Mouse (Mus musculus) kidney, postnatal 10 days (tissue): Measurements from ENCODE around the gene Rccd1.
"Not testable (repeated sequence)": the region's sequence is repeated elsewhere in the genome, so short reads cannot be mapped to it uniquely, and the experiment has no call there.

Source experiments
- DNase-seq: peaks from one replicate; pipeline ENCODE4 v3.0.0; 2021; ENCODE audit warnings: mixed read lengths

Gene Rccd1

DNA sequence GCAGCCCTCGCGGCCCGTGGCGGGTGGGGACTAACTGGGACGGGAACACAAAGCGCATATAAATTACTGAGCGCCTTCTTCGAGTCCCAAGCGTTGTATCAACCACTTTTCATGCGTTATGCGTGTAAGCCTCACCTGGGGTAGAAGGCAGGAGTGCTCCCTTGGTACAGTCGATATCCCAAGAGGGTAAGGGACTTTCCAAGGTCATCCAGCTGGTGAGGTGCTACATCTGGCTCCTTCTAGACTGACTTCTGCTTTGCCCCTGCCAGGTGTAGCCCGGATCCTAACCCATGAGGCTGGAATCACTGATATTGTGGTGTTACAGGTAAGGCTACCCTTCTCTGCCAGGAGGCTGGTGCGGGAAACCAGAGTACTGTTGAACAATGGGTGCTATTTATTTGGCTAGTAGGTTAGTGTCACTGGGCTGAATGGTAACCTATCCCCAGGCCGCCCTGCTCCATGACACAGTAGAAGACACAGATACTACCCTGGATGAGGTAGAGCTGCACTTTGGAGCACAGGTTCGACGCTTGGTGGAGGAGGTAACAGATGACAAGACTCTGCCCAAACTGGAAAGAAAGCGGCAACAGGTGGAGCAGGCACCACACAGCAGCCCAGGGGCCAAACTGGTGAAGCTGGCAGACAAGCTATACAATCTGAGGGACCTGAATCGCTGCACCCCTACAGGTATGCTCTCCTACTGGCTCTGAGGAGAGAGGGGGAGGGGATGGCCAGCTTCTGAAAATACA, 19.2 kb upstream of the Rccd1 start:
- no peak for DNase-seq

DNA sequence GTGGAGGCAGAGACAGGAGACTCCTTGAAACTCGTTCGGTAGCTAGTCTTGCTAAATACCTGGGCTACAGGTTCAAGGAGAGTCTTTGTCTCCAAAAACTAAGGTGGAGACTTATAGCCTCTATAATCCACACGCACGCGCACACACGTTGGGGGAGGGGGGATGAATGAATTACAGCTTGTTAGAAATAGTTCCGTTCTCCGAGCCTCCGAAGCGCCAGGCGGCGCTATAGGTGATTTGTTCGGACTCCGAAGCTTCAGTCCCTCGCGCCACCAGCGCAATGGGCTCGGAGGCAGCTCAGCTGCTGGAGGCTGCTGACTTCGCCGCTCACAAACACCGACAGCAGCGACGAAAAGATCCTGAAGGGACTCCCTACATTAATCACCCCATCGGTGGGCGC, 18.6 kb upstream of the Rccd1 start, which contains the start of gene Hddc3:
Gene Hddc3 (plus strand): TSS at position 247 of the 400 bp plus-strand sequence.
- DNase-seq: peak; percentile 98

DNA sequence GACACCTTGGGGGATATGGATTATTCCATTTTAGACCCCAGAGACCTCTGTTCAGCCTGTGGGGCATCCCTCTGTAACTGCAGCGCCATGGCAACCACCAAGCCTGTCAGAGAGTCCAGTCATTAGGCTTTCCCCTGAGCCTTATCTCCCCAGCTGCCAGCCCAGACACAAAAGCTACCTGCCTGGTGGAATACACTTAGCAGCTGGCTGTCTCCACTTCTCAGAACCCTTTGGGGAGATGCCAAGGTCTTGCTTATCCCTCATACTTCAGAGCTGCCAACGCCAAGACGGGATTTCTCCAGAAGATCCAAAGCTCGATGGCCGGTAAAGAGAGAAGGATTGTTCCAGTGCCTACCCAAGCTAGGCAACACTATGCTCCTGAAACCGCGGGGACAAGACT, 17.5 kb upstream of the Rccd1 start:
- no peak for DNase-seq

DNA sequence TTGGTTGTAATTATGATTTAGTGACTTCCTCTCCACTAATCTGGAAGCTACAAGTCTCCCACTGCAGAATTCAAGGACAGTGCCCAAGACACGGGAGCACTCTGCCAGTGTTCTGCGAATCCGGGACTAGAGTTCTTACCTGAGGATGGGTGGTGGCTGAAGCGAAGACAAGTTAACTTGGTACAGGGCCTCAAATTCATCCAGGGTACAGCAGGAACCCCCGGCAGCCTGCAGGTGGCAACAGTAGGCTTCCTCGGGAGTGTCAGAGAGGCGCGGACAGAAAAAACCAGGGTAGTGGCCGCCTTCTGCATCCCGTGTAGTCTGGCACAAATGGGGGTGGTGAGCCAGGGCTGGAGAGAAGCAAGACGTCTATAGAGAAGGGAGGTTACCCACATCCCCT, 16.5 kb upstream of the Rccd1 start, which contains the start of gene Unc45a:
Gene Unc45a (minus strand): TSS at position 213 of the 400 bp plus-strand sequence.
- peak; percentile 82 for DNase-seq

DNA sequence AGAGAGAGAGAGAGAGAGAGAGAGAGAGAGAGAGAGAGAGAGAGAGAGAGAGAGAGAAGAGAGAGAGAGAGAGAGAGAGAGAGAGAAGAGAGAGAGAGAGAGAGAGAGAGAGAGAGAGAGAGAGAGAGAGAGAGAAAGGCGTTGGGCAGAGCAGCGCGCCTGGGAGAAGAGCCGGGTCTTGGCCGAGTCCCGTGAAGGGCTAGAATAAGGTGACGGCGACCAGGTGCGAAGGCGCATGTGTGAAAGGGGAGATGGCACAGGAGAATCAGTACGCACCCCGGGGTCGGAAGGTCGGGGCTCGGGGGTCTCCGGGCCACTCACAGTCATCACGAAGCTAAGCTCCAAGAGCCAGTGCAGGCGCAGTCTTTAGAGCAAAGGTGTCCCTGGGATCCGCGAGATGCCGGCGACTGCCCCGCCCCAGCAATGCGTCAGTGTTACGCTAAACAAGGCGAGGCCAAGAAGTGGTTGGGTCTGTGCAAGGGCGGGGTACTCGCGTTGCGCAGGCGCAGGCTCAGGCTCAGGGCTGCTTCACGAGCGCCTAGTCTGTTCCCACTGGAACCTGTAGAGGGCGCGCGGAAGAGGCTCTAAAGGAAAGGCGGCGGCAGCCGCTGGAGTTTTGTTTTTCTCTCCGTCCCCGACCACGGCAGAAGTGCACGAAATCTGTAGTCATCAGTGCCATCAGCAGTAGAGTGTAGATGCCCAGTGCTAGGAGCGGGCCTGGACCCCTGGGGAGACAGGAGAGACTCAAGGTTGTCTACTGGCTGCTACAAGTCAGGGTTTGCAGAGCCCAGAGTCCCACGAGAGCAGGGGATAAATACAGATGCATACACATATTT, 15.8 kb upstream of the Rccd1 start:
- DNase-seq: peak; percentile 99

DNA sequence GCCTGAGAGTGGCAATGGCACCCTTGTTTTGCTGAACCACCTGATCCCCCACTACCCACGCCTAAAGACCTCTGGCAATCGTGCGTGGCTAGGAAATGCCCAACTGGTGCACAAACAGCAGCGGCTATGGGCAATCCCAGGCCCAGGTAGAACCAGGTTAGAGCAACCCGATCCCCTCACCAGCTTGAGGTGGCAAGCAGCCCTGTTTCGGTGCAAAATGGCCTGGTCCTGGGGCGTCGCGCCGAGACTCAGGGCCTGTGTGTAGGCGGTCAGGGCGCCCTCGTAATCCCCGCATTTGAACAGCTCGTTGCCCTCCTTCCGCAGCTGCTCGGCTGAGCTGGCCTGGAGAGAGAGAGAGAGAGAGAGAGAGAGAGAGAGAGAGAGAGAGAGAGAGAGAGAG, 15.1 kb upstream of the Rccd1 start:
- DNase-seq: peak; percentile 58

DNA sequence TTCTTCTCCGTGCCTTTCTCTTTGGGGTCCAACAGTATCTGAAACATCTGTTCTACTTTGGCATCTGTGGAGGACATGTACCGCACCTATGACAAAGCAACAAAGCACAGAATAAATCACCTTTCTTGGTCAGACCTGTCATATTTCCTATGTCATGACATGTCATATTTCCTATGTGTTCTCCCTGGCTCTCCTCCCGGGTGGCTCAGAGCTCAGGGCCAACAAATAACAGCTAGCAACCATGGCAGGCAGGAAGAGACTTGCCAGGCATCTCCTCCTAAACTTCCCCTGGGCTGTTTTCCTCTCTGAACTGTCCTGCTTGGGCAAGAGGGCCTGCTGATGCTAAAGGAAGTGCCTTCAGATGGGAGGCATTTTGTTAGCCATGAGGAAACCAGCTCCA, 12.7 kb upstream of the Rccd1 start:
- DNase-seq: no peak

DNA sequence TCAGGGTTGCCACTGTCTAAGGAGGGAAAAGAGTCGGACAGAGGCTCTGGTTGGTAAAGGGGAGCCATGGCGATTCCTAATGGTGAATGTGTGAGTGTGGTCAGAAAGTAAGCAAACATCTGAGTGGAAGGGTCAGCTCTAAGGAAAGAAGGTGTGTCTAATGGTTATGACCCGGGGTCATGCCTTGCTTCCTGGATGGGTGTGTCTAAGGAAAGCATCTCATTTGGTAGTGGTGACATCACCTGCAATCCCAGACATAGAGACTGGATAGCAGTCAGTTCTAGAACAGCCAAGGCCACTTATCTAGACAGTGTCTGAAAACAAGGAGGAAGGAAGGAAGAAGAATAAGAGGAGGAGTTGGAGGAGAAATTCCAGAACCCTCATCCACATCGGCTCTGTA, 10.6 kb upstream of the Rccd1 start:
- DNase-seq: no peak

DNA sequence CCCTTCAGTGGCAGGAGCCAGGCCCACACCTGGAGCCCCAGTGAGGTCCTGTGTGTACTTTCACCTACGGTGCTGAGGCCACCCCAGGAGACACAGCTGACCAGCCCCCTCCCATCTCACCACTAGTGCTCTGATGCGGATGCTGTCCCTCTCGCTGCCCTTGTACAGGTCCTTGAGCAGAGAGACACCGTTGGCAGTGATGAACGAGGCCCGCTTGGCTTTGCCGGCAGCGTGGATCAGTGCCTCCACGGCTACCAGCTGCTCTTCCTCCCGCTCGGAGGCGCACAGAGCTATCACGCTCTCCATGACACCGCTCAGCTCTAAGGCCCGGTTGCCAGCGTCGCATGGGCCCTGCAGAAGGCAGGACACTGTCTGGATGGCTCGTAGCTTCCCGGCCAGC, 7.2 kb upstream of the Rccd1 start:
- DNase-seq: no peak

DNA sequence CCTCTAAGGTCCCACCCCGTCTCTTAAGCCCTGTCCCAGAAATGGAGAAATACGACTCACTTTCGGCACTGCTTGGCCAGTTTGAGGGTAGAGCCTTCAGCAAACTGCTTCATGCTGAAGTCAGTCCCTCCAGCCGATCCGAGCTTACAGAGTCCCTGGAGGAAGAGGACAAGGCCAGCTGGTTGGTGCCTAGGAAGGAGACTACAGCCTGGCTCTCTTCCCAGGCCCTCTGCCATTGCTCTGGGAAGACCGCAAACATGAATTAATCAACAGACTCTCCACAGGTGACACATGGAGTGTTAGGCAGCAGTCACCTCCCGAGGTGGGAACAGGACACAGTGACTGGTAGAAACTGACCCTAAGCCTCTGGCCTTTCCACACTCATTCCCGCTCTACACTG, 6.0 kb upstream of the Rccd1 start:
- DNase-seq: no peak

DNA sequence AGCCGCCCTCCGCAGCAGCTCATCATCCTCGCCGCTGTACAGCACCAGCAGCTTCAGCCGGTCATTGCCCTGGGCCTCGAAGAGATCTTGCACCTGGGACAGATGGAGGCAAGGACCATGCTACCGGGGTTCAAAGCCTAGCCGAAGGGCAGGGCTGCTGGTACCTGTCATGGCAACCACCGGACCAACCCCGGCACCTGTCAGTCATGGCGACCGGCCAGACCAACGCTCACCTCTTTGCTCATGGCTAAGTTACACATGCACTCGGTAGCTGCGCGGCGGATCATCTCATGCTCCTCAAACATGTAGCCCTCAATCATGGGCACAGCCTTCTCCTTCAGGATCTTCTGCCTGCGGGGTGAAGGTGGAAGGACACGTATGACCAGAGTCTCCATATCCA, 1.8 kb upstream of the Rccd1 start:
- DNase-seq: no peak

DNA sequence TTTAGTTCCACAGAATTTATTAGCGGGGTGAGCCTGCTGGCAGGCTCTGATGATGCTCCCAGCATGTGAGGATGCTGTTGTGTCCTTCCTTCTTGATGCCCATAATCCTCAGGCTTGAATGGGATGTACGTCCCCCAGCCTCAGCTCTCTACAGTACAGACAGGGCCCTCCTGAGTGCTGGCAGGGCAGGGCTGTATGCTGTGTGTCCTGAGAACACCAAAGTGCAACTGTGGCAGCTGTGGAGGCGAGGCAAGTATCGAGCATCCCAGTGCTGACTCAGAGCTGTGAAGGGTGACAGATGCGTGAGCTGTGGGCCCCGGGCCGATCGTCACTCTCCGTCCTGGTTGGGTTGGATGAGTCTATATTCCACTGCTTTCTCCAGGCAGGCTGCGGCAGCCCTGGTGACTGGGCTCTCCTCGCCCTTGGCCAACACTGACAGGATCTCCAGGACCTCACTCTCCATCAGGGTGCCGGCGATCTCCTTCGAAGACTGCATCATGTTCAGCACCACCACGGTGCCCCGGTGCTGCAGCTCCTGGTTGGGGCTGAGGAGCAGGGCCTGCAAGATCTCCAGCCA, 1.1 kb upstream of the Rccd1 start:
- DNase-seq: no peak

DNA sequence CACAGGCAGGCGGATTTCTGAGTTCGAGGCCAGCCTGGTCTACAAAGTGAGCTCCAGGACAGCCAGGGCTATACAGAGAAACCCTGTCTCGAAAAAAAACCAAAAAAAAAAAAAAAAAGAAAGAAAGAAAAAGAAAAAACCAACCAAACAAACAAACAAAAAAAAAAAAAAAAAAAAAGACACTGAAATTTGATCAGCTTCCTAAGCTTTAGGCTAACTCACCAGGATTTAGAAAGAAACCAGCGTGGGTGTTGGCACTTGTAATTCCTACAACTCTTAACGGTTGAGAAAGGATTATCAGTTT, 514 bp upstream of the Rccd1 start:
- DNase-seq: not testable (repeated sequence)

DNA sequence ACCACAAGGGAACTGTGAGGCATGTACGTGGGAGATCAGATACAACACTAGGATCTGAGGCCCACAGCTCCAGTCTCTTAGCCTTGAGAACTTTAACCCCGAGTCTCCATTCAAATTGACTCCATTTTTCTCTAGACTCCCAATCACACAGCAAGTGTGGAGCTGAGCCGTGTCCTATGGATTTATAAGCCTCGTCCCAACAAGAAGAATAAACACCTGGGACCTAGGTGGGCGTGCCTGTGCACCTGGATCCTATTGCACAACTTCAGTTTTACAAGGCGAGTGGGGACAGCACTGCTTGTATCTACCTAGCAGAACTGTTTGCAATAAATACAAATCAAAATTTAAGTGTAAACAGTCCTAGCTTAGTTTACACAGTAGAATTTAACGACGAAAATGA, 918 bp downstream of the Rccd1 start:
- DNase-seq: no peak

DNA sequence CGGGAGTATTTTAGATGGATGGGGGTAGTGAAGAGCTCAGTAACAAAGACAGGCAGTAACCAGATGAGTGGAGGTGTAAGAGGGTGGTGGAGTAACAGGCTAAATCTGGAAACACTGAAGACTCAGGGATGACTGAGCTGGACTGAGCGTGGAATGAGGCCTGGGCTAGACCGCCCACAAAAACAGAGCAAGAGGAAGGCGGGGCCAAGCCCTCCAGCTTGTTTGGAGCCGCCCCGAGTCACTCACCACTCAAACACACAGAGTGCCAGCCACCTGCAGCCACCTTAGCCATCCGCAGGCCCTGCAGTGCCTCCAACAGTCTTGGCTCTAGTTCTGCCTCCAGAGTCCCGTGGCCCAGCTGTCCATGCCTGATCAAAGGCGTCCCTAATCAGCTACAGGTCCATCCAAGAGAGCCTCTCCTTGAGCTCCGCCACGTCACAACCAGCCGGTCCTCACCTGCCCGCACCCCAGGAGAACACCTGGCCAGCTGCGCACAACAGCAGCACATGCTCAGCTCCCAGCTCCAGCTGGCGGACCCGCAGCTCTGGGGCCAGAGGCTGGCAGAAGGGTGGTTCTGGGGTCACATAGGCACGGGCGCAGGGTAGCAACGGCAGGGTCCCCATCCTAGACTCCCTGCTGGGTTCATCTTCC, 4.3 kb downstream of the Rccd1 start:
- DNase-seq: no peak

DNA sequence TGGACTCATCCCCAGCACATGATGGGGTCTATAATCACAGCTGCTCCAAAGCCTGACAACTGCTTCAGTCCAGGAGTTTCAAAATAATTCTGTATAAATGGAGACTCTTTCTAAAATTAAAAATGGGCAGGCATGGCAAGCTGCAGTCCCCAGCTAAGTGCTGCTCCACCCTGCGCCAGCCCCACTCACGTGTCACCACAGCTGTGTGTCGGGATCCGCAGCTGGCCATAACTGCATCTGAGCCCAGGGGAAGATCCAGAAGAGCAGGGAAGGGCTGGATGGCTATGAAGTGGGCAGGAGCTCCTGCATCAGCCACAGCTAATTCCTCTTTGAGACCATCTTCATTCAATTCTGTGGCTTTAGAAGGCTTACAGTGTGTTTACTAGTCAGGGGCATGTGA, 5.6 kb downstream of the Rccd1 start:
- no peak for DNase-seq

DNA sequence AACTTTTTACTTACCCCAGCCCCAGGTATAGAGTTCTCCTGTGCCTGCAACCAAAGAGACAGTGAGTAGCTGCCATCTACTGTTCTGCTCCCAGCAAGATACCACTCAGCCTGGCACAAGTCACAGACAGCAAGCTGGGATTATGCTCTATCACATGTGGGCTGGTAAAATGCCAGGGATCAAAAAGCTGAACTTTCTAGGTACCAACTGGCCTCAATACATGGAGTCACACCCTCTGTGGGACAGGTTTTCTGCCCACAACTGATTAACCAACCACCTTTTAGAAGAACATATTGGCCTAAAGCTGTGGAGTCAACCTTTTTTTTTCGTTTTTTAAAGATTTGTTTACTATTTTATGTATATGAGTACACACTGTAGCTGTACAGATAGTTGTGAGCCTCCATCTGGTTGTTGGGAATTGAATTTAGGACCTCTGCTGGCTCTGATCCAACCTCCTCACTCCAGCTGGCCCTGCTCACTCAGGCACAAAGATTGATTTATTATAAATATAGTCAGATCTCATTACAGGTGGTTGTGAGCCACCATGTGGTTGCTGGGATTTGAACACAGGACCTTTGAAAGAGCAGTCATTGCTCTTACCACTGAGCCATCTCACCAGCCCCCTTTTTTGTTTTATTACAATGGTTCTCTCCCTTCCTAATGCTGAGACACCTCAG, 6.7 kb downstream of the Rccd1 start:
- no peak for DNase-seq

DNA sequence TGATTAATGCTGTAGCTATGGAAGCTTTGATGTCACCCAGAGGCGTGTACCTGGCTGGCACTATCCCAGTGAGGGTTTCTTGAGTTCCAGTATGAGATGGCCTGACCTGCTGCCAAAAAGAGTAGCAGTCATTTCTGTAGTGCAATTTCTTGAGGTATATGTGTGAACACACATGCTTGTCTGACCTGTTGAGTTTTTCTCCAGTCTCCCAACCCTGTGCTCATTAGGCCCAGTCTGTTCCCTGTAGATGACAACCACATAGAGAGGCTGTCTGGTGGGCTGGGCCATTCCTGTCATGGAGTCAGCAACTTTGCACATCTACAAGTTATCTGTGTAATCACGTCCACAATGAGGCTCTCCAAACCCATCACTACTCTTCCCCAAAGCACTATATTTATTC, 8.5 kb downstream of the Rccd1 start:
- no peak for DNase-seq

DNA sequence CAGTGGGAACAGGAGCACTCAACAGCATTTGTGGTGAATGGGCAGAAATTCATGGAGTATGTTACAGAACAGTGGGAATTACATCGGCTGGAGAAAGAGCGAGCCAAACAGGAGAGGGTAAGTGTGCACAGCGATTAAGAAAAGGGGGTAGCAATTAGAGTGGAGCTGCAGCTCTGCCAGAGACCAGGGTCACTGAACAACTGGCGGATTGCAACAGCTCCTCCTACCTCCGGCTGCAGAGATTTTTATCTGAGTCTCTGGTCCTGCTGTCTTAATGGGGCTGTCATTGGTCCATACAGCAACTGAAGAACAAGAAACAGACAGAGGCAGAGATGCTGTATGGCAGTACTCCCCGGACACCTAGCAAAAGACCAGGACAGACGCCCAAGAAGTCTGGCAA, 13.5 kb downstream of the Rccd1 start:
- DNase-seq: no peak

DNA sequence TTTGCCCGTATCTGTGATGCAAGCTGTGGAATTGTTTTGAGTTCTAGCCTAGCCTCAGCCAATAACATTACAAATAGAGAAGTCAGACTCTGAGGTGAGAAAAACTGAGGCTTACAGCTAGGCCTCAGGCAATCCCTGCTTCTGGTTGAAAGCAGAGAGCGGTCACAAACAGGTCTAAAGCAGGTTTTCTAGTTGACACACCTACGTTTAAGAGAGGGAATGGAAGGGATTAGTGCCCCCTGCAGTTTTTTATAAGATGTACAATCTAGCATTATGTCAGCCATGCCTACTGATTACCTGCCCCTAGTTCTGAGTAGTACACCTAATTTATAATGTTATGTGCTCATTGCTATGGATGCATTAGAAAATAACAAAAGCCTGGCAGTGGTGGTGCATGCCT, 16.5 kb downstream of the Rccd1 start:
- no peak for DNase-seq

DNA sequence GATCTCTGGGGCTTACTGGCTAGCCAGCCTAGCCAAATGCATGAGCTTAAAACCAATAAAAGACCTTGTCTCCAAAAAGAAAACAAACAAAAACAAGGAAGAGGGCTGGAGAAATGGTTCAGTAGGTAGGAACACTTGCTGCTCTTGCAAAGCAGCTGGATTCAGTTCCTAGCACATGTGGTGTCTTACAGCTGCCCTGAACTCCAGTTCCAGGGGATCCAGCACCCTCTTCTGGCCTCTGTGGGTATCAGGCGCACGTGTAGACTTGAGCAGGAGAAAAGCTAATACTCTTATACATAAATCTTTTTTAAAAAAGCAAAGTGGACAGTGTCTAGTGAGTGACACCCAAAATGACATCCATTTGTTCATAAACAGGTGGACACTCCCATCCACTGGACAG, 22.7 kb downstream of the Rccd1 start:
- DNase-seq: no peak

DNA sequence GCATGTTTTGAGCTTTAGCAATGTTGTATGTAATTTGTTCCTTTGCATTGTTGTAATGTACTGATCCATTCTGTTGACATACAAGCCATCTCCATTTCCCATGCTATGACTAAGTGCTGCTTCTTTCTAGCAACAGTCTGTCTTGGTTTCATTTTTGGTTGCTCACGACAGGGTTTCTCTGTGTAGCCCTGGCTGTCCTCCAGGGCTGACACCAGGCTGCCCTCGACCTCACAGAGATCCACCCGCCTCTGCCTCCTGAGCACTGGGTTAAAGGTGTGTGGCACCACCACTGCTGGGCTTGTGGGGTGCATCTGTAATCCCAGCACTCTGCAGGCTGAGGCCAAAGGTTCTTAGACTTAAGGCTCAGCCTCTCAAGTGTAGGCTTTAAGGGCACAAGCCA, 24.7 kb downstream of the Rccd1 start:
- DNase-seq: no peak

DNA sequence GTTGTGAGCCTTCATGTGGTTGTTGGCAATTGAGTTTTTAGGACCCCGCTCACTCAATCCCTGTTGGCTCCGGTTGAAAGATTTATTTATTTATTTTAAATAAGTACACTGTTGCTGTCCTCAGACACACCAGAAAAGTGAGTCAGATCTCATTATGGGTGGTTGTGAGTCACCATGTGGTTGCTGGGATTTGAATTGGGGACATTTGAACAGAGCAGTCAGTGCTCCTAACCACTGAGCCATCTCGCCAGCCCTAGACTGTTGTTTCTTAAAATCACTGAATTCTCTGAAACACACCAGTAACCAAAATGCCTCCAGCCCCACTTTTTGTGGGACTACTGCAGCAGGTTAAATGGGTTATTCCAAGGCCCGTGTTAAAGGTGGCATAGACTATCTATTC, 25.5 kb downstream of the Rccd1 start:
- no peak for DNase-seq
